Mouse (Mus musculus): ENCODE results near the gene Gtf2b. TPM values are rescaled to one million over a fixed set of nuclear protein-coding genes. Genes with fewer than 3 reads are reported as not detected.

Gtf2b gene
- 51.5 and 62.8 TPM in 2 replicates for polyA plus RNA-seq (2012; ENCODE audit: insufficient read depth, insufficient read length, missing spikeins)

GRCm38 (mm10) chr3:142764995-142765777 lies at the start of gene Gtf2b:
Gtf2b (plus strand) TSS chr3:142765045.
- peaks cover 25% of the 10 kb centered on the region for H3K4me1 ChIP-seq (ENCODE audit: control insufficient read depth, insufficient read depth, low read length)
- peak within 1 kb of the TSS; percentile 84 for H3K4me3 ChIP-seq (ENCODE audit: insufficient read depth, low read length)
- peak within 1 kb of the TSS; percentile 71 for H3K27ac ChIP-seq (ENCODE audit: insufficient read depth, low read depth, low read length)
- TF ChIP-seq CTCF (IDR thresholded peaks at IDR 0.05; ENCODE audit: low read depth, low read length): no peak
- TF ChIP-seq POLR2A (IDR thresholded peaks at IDR 0.05; ENCODE audit: borderline replicate concordance, low read depth, low read length): peak; percentile 94

GRCm38 (mm10) chr3:142725481-142725880 lies 39.4 kb upstream of the Gtf2b start:
- H3K4me3 ChIP-seq (ENCODE audit: insufficient read depth, low read length): no peak overlapping the region
- H3K4me1 ChIP-seq (ENCODE audit: control insufficient read depth, insufficient read depth, low read length): no peaks in the 10 kb centered on the region
- TF ChIP-seq POLR2A (IDR thresholded peaks at IDR 0.05; ENCODE audit: borderline replicate concordance, low read depth, low read length) (no peak), CTCF (IDR thresholded peaks at IDR 0.05; ENCODE audit: low read depth, low read length) (no peak)
- H3K27ac ChIP-seq (ENCODE audit: insufficient read depth, low read depth, low read length): no peak overlapping the region

GRCm38 (mm10) chr3:142725969-142726672 lies 38.7 kb upstream of the Gtf2b start:
- no peak for TF ChIP-seq CTCF (IDR thresholded peaks at IDR 0.05; ENCODE audit: low read depth, low read length)
- no peak for TF ChIP-seq POLR2A (IDR thresholded peaks at IDR 0.05; ENCODE audit: borderline replicate concordance, low read depth, low read length)
- Histone ChIP-seq H3K27ac (ENCODE audit: insufficient read depth, low read depth, low read length) (no peak overlapping the region), H3K4me3 (ENCODE audit: insufficient read depth, low read length) (no peak overlapping the region), H3K4me1 (ENCODE audit: control insufficient read depth, insufficient read depth, low read length) (no peaks in the 10 kb centered on the region)

- Histone ChIP-seq H3K4me1 (ENCODE audit: control insufficient read depth, insufficient read depth, low read length) (no peaks in the 10 kb centered on the region), H3K4me3 (ENCODE audit: insufficient read depth, low read length) (no peak overlapping the region), H3K27ac (ENCODE audit: insufficient read depth, low read depth, low read length) (no peak overlapping the region)
- TF ChIP-seq POLR2A (IDR thresholded peaks at IDR 0.05; ENCODE audit: borderline replicate concordance, low read depth, low read length): no peak
- TF ChIP-seq CTCF (IDR thresholded peaks at IDR 0.05; ENCODE audit: low read depth, low read length): no peak
These were observed 30.6 kb upstream of the Gtf2b start for GRCm38 (mm10) chr3:142734291-142734690.

- Histone ChIP-seq H3K27ac (ENCODE audit: insufficient read depth, low read depth, low read length) (no peak overlapping the region), H3K4me3 (ENCODE audit: insufficient read depth, low read length) (no peak overlapping the region), H3K4me1 (ENCODE audit: control insufficient read depth, insufficient read depth, low read length) (no peaks in the 10 kb centered on the region)
- no peak for TF ChIP-seq POLR2A (IDR thresholded peaks at IDR 0.05; ENCODE audit: borderline replicate concordance, low read depth, low read length)
- no peak for TF ChIP-seq CTCF (IDR thresholded peaks at IDR 0.05; ENCODE audit: low read depth, low read length)
These were observed 23.9 kb upstream of the Gtf2b start for GRCm38 (mm10) chr3:142740896-142741295.

DNA sequence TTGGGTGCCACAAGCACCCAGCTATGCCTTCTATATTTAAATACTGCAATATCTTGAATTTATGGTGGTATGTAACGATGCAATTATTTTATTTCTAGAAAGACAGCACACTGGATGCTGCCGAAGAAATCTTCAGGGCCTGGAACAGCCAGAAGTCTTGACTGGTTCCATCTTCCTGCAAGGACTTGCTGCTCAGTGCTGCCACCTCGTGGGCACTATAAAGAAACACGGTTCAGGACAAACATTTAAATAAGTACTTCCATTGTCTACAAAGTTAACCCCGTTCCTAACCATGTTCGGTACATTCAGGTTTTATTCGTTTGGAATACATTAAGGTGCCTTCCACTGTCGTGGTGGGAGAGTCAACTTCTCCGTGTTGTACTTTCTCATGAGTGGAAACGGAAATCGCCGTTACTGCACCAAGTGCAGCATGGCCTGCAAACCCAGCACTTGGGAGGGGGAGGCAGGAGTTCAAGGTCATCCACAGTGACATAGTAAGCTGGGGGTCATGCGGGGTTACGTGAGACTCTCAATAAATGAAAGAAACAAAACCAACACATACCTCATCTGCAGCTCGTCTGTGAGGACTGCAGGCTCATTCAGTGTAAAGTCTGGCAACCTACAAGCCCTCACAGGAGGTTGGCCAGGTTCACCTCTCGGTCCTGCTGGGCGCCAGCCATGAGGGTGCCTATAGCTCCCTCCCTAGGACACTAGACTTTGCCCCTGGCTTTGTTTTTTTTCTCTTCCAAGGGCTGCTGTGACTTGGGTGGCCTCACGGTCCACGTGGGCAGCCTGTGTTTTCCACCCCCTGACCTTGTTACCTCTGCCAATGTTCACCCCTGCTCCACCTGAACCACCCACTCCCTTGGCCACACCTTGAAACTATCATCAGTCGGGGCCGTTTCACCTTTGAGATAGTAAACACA lies 20.6 kb upstream of the Gtf2b start:
- no peak for TF ChIP-seq POLR2A (IDR thresholded peaks at IDR 0.05; ENCODE audit: borderline replicate concordance, low read depth, low read length)
- TF ChIP-seq CTCF (IDR thresholded peaks at IDR 0.05; ENCODE audit: low read depth, low read length): peak; percentile 71
- Histone ChIP-seq H3K27ac (ENCODE audit: insufficient read depth, low read depth, low read length) (no peak overlapping the region), H3K4me3 (ENCODE audit: insufficient read depth, low read length) (no peak overlapping the region), H3K4me1 (ENCODE audit: control insufficient read depth, insufficient read depth, low read length) (no peaks in the 10 kb centered on the region)

- no peak overlapping the region for H3K27ac ChIP-seq (ENCODE audit: insufficient read depth, low read depth, low read length)
- H3K4me3 ChIP-seq (ENCODE audit: insufficient read depth, low read length): no peak overlapping the region
- TF ChIP-seq CTCF (IDR thresholded peaks at IDR 0.05; ENCODE audit: low read depth, low read length) (no peak), POLR2A (IDR thresholded peaks at IDR 0.05; ENCODE audit: borderline replicate concordance, low read depth, low read length) (no peak)
- no peaks in the 10 kb centered on the region for H3K4me1 ChIP-seq (ENCODE audit: control insufficient read depth, insufficient read depth, low read length)
These were observed 19.8 kb upstream of the Gtf2b start for GRCm38 (mm10) chr3:142745076-142745475.

DNA sequence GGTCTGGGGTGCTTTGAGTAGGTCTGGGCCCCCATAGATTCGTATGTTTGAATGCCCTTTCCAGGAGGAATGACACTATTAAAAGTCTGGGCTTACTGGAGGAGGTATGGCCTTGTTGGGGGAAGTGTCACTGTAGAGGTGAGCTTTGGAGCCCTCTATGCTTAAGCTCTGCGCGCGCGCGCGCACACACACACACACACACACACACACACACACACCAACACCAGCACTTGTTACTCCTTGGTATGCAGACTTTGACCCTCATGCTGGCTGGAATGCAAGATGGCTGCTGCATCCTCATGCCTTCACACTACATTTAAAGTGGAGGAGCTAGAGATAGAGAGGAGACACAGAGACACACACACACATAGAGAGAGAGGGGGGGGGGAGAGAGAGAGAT lies 17.2 kb upstream of the Gtf2b start:
- TF ChIP-seq POLR2A (IDR thresholded peaks at IDR 0.05; ENCODE audit: borderline replicate concordance, low read depth, low read length): no peak
- no peak for TF ChIP-seq CTCF (IDR thresholded peaks at IDR 0.05; ENCODE audit: low read depth, low read length)
- Histone ChIP-seq H3K4me1 (ENCODE audit: control insufficient read depth, insufficient read depth, low read length) (no peaks in the 10 kb centered on the region), H3K27ac (ENCODE audit: insufficient read depth, low read depth, low read length) (no peak overlapping the region), H3K4me3 (ENCODE audit: insufficient read depth, low read length) (no peak overlapping the region)

DNA sequence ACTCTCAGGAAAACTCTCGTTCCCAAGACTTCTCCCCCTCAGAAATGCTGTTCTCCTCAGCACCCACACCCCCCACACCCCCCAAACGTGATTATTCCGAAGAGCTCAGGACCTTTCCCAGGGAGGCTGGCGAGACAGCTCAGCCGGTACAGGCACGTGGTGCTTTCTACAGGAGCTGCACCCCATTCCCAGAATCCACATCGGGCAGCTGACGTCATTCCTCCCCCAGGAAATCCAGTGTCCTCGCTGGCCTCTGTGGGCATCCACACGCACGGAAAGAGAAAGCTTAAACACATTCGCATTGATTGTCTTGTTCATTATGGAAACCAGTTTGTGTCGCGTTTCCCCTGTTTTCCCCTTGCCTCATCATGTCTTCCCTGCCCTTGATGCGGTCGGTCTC lies 15.7 kb upstream of the Gtf2b start:
- H3K27ac ChIP-seq (ENCODE audit: insufficient read depth, low read depth, low read length): no peak overlapping the region
- no peaks in the 10 kb centered on the region for H3K4me1 ChIP-seq (ENCODE audit: control insufficient read depth, insufficient read depth, low read length)
- TF ChIP-seq CTCF (IDR thresholded peaks at IDR 0.05; ENCODE audit: low read depth, low read length) (no peak), POLR2A (IDR thresholded peaks at IDR 0.05; ENCODE audit: borderline replicate concordance, low read depth, low read length) (no peak)
- H3K4me3 ChIP-seq (ENCODE audit: insufficient read depth, low read length): no peak overlapping the region

Data from bone marrow macrophage, adult 2 months (primary cell).